Mouse (Mus musculus) small intestine, adult 2 months (tissue): Measurements from ENCODE around the gene Gm10337.

Source experiments
- CTCF ChIP-seq: fragments of 200-500 bp; IDR thresholded peaks from 2 replicates; pipeline ENCODE4 v1.5.1; 2012; ENCODE audit warnings: low read depth, mild to moderate bottlenecking, control low read depth, inconsistent platforms, low read length, moderate library complexity, mixed read lengths; ENCODE audit not compliant: insufficient replicate concordance, insufficient read length; ENCODE audit errors: extremely low read depth
- POLR2A ChIP-seq: fragments of 200-500 bp; IDR thresholded peaks from 2 replicates; pipeline ENCODE4 v1.6.1; 2012; ENCODE audit warnings: low read depth, mild to moderate bottlenecking, control low read depth, inconsistent platforms, low read length, moderate library complexity

GRCm38 (mm10) chr15:102512010-102512409, 8.5 kb downstream of the Gm10337 start:
- TF ChIP-seq POLR2A = no peak
- no peak for TF ChIP-seq CTCF
